Mouse (Mus musculus): ENCODE measurements around the gene Nrip3. TPM values are rescaled to one million over a fixed set of nuclear protein-coding genes. Genes with fewer than 3 reads are reported as not detected.

Nrip3 gene
- polyA plus RNA-seq, 1 experiment from 2014 or later: 1.2 TPM

- H3K4me3 ChIP-seq (replicated peaks; ENCODE audit: low read length): peak within 1 kb of the TSS; percentile 97
- peaks cover 16% of the 10 kb centered on the region for H3K4me1 ChIP-seq (ENCODE audit: control insufficient read depth, insufficient read depth, low read length)
- no peaks in the 10 kb centered on the region for H3K36me3 ChIP-seq (ENCODE audit: control insufficient read depth, insufficient read depth, low read length)
- peak within 1 kb of the TSS; percentile 93 for H3K4me2 ChIP-seq (ENCODE audit: low read depth, low read length)
- ATAC-seq (ENCODE audit: insufficient read depth, low FRiP score): peak; percentile 91
- WGBS: under 1% methylated on average over 74 of the region's 74 CpGs
- no peaks in the 10 kb centered on the region for H3K9me3 ChIP-seq (replicated peaks; ENCODE audit: control insufficient read depth, low read length)
- H3K27ac ChIP-seq (ENCODE audit: low read length): peak within 1 kb of the TSS; percentile 93
- no peaks in the 10 kb centered on the region for H3K27me3 ChIP-seq (ENCODE audit: control insufficient read depth, insufficient read depth, low read length)
- peak within 1 kb of the TSS; percentile 98 for H3K9ac ChIP-seq (ENCODE audit: low read length)
These were observed 29.6 kb downstream of the Nrip3 start, which contains the start of gene Tmem9b for GRCm38 (mm10) chr7:109752008-109752925. Gene Tmem9b, minus strand, starts transcription at chr7:109752875.

GRCm38 (mm10) chr7:109751427-109752007 lies 30.3 kb downstream of the Nrip3 start:
- 2% methylated on average over 13 of the region's 13 CpGs for WGBS
- no peaks in the 10 kb centered on the region for H3K27me3 ChIP-seq (ENCODE audit: control insufficient read depth, insufficient read depth, low read length)
- ATAC-seq (ENCODE audit: insufficient read depth, low FRiP score): no peak

GRCm38 (mm10) chr7:109747747-109748146 lies 34.1 kb downstream of the Nrip3 start:
- 53% methylated on average over 1 of the region's 1 CpGs for WGBS
- no peak overlapping the region for H3K4me2 ChIP-seq (ENCODE audit: low read depth, low read length)
- no peaks in the 10 kb centered on the region for H3K9me3 ChIP-seq (replicated peaks; ENCODE audit: control insufficient read depth, low read length)
- H3K9ac ChIP-seq (ENCODE audit: low read length): no peak overlapping the region
- H3K36me3 ChIP-seq (ENCODE audit: control insufficient read depth, insufficient read depth, low read length): peaks cover 20% of the 10 kb centered on the region
- H3K4me3 ChIP-seq (replicated peaks; ENCODE audit: low read length): no peak overlapping the region
- no peaks in the 10 kb centered on the region for H3K27me3 ChIP-seq (ENCODE audit: control insufficient read depth, insufficient read depth, low read length)
- ATAC-seq (ENCODE audit: insufficient read depth, low FRiP score): no peak
- H3K27ac ChIP-seq (ENCODE audit: low read length): no peak overlapping the region
- peaks cover 3% of the 10 kb centered on the region; the same call in 1 of the 2 replicates for H3K4me1 ChIP-seq (ENCODE audit: control insufficient read depth, insufficient read depth, low read length)

More at GRCm38 (mm10) chr7:109751427-109752007, 30.3 kb downstream of the Nrip3 start:
- H3K4me2 ChIP-seq (ENCODE audit: low read depth, low read length): peak overlapping the region; percentile 93
- H3K27ac ChIP-seq (ENCODE audit: low read length): peak overlapping the region; percentile 93
- H3K36me3 ChIP-seq (ENCODE audit: control insufficient read depth, insufficient read depth, low read length): 0 out of 2 replicates have a peak, but pooled peaks cover under 1% of the 10 kb centered on the region
- peak overlapping the region; percentile 98 for H3K9ac ChIP-seq (ENCODE audit: low read length)
- peak overlapping the region; percentile 97 for H3K4me3 ChIP-seq (replicated peaks; ENCODE audit: low read length)
- H3K9me3 ChIP-seq (replicated peaks; ENCODE audit: control insufficient read depth, low read length): no peaks in the 10 kb centered on the region
- H3K4me1 ChIP-seq (ENCODE audit: control insufficient read depth, insufficient read depth, low read length): peaks cover 16% of the 10 kb centered on the region

GRCm38 (mm10) chr7:109741703-109742102 lies 40.1 kb downstream of the Nrip3 start:
- WGBS: 92% methylated on average over 4 of the region's 4 CpGs
- Histone ChIP-seq H3K9me3 (replicated peaks; ENCODE audit: control insufficient read depth, low read length) (no peaks in the 10 kb centered on the region), H3K36me3 (ENCODE audit: control insufficient read depth, insufficient read depth, low read length) (peaks cover 23% of the 10 kb centered on the region), H3K4me2 (ENCODE audit: low read depth, low read length) (no peak overlapping the region), H3K27me3 (ENCODE audit: control insufficient read depth, insufficient read depth, low read length) (no peaks in the 10 kb centered on the region), H3K27ac (ENCODE audit: low read length) (peak overlapping the region; percentile 67; the same call in 1 of the 2 replicates), H3K4me3 (replicated peaks; ENCODE audit: low read length) (no peak overlapping the region), H3K4me1 (ENCODE audit: control insufficient read depth, insufficient read depth, low read length) (0 out of 2 replicates have a peak, but pooled peaks cover 3% of the 10 kb centered on the region), H3K9ac (ENCODE audit: low read length) (no peak overlapping the region)
- no peak for ATAC-seq (ENCODE audit: insufficient read depth, low FRiP score)

GRCm38 (mm10) chr7:109741060-109741459 lies 40.8 kb downstream of the Nrip3 start:
- 84% methylated on average over 1 of the region's 1 CpGs for WGBS
- H3K27ac ChIP-seq (ENCODE audit: low read length): peak overlapping the region; percentile 67
- peaks cover 18% of the 10 kb centered on the region for H3K36me3 ChIP-seq (ENCODE audit: control insufficient read depth, insufficient read depth, low read length)
- no peak overlapping the region for H3K4me3 ChIP-seq (replicated peaks; ENCODE audit: low read length)
- ATAC-seq (ENCODE audit: insufficient read depth, low FRiP score): no peak
- H3K4me2 ChIP-seq (ENCODE audit: low read depth, low read length): no peak overlapping the region
- H3K9me3 ChIP-seq (replicated peaks; ENCODE audit: control insufficient read depth, low read length): no peaks in the 10 kb centered on the region
- 0 out of 2 replicates have a peak, but pooled peaks cover 3% of the 10 kb centered on the region for H3K4me1 ChIP-seq (ENCODE audit: control insufficient read depth, insufficient read depth, low read length)
- no peaks in the 10 kb centered on the region for H3K27me3 ChIP-seq (ENCODE audit: control insufficient read depth, insufficient read depth, low read length)
- H3K9ac ChIP-seq (ENCODE audit: low read length): no peak overlapping the region

GRCm38 (mm10) chr7:109739822-109740370 lies 41.9 kb downstream of the Nrip3 start:
- Histone ChIP-seq H3K27me3 (ENCODE audit: control insufficient read depth, insufficient read depth, low read length) (no peaks in the 10 kb centered on the region), H3K9ac (ENCODE audit: low read length) (no peak overlapping the region), H3K4me3 (replicated peaks; ENCODE audit: low read length) (no peak overlapping the region), H3K4me1 (ENCODE audit: control insufficient read depth, insufficient read depth, low read length) (0 out of 2 replicates have a peak, but pooled peaks cover 3% of the 10 kb centered on the region), H3K9me3 (replicated peaks; ENCODE audit: control insufficient read depth, low read length) (no peaks in the 10 kb centered on the region), H3K4me2 (ENCODE audit: low read depth, low read length) (no peak overlapping the region), H3K27ac (ENCODE audit: low read length) (peak overlapping the region; percentile 82), H3K36me3 (ENCODE audit: control insufficient read depth, insufficient read depth, low read length) (peaks cover 16% of the 10 kb centered on the region)
- WGBS: 41% methylated on average over 5 of the region's 5 CpGs
- ATAC-seq (ENCODE audit: insufficient read depth, low FRiP score): peak; percentile 87; the same call in 1 of the 2 replicates

GRCm38 (mm10) chr7:109734806-109735205 lies 47.0 kb downstream of the Nrip3 start:
- H3K4me2 ChIP-seq (ENCODE audit: low read depth, low read length): no peak overlapping the region
- WGBS: 68% methylated on average over 4 of the region's 4 CpGs
- H3K4me1 ChIP-seq (ENCODE audit: control insufficient read depth, insufficient read depth, low read length): 0 out of 2 replicates have a peak, but pooled peaks cover 5% of the 10 kb centered on the region
- no peak overlapping the region for H3K4me3 ChIP-seq (replicated peaks; ENCODE audit: low read length)
- H3K27ac ChIP-seq (ENCODE audit: low read length): no peak overlapping the region
- H3K9me3 ChIP-seq (replicated peaks; ENCODE audit: control insufficient read depth, low read length): no peaks in the 10 kb centered on the region
- ATAC-seq (ENCODE audit: insufficient read depth, low FRiP score): no peak
- H3K36me3 ChIP-seq (ENCODE audit: control insufficient read depth, insufficient read depth, low read length): no peaks in the 10 kb centered on the region
- no peaks in the 10 kb centered on the region for H3K27me3 ChIP-seq (ENCODE audit: control insufficient read depth, insufficient read depth, low read length)
- H3K9ac ChIP-seq (ENCODE audit: low read length): no peak overlapping the region

GRCm38 (mm10) chr7:109731626-109732025 lies 50.2 kb downstream of the Nrip3 start, which contains the start of gene Ascl3:
Gene Ascl3, minus strand, starts transcription at chr7:109731726.
- Histone ChIP-seq H3K9ac (ENCODE audit: low read length) (no peak within 1 kb of the TSS), H3K4me2 (ENCODE audit: low read depth, low read length) (no peak within 1 kb of the TSS), H3K36me3 (ENCODE audit: control insufficient read depth, insufficient read depth, low read length) (no peaks in the 10 kb centered on the region), H3K9me3 (replicated peaks; ENCODE audit: control insufficient read depth, low read length) (no peaks in the 10 kb centered on the region), H3K4me1 (ENCODE audit: control insufficient read depth, insufficient read depth, low read length) (peaks cover 9% of the 10 kb centered on the region; the same call in 1 of the 2 replicates), H3K4me3 (replicated peaks; ENCODE audit: low read length) (no peak within 1 kb of the TSS), H3K27me3 (ENCODE audit: control insufficient read depth, insufficient read depth, low read length) (no peaks in the 10 kb centered on the region), H3K27ac (ENCODE audit: low read length) (peak within 1 kb of the TSS; percentile 68)
- no peak for ATAC-seq (ENCODE audit: insufficient read depth, low FRiP score)
- 87% methylated on average over 5 of the region's 5 CpGs for WGBS
